Mouse (Mus musculus) yolk sac, embryonic 10.5 days (tissue): ENCODE data around the gene Sephs1.
A peak's percentile ranks its signal among the peaks of the same experiment; 100 is the strongest.
"Not testable (repeated sequence)": the region's sequence is repeated elsewhere in the genome, so short reads cannot be mapped to it uniquely, and the experiment has no call there.

ENCODE experiments used
- DNase-seq: peaks from one replicate; pipeline ENCODE4 v3.0.0-alpha.2; 2017; ENCODE audit warnings: low spot score

Sephs1 gene

GRCm38 (mm10) chr2:4907916-4908315 lies 26.6 kb downstream of the Sephs1 start:
- DNase-seq: no peak

GRCm38 (mm10) chr2:4908771-4909315 lies 27.5 kb downstream of the Sephs1 start:
- no peak for DNase-seq

- DNase-seq: no peak
These were observed 28.5 kb downstream of the Sephs1 start for GRCm38 (mm10) chr2:4909909-4910308.

- DNase-seq: no peak
These were observed 29.2 kb downstream of the Sephs1 start for GRCm38 (mm10) chr2:4910521-4910920.

- DNase-seq: no peak
These were observed 32.6 kb downstream of the Sephs1 start for GRCm38 (mm10) chr2:4913949-4914348.

- no peak for DNase-seq
These were observed 34.7 kb downstream of the Sephs1 start for GRCm38 (mm10) chr2:4916037-4916436.

- peak; percentile 90 for DNase-seq
These were observed 36.1 kb downstream of the Sephs1 start for GRCm38 (mm10) chr2:4917326-4918021.

GRCm38 (mm10) chr2:4918860-4919739 lies 37.7 kb downstream of the Sephs1 start, which contains the start of gene Phyh:
Phyh (plus strand) TSS chr2:4919019.
- DNase-seq: peak; percentile 91

- DNase-seq: no peak
These were observed 39.7 kb downstream of the Sephs1 start for GRCm38 (mm10) chr2:4921019-4921418.

GRCm38 (mm10) chr2:4922476-4923164 lies 41.3 kb downstream of the Sephs1 start:
- DNase-seq: peak; percentile 85

- DNase-seq: no peak
These were observed 46.0 kb downstream of the Sephs1 start for GRCm38 (mm10) chr2:4927391-4927790.

GRCm38 (mm10) chr2:4929230-4929629 lies 47.9 kb downstream of the Sephs1 start:
- DNase-seq: no peak

GRCm38 (mm10) chr2:4934516-4934915 lies 53.2 kb downstream of the Sephs1 start:
- DNase-seq: no peak

- no peak for DNase-seq
These were observed 56.6 kb downstream of the Sephs1 start for GRCm38 (mm10) chr2:4937931-4938330.

GRCm38 (mm10) chr2:4940861-4941260 lies 59.5 kb downstream of the Sephs1 start:
- no peak for DNase-seq

- not testable (repeated sequence) for DNase-seq
These were observed 68.3 kb downstream of the Sephs1 start for GRCm38 (mm10) chr2:4949691-4950090.

GRCm38 (mm10) chr2:4950986-4951385 lies 69.6 kb downstream of the Sephs1 start:
- DNase-seq: no peak

GRCm38 (mm10) chr2:4954216-4954760 lies 72.9 kb downstream of the Sephs1 start:
- DNase-seq: no peak

- DNase-seq: no peak
These were observed 76.7 kb downstream of the Sephs1 start for GRCm38 (mm10) chr2:4958039-4958438.
